Mouse (Mus musculus): ENCODE results near the gene Flnc.

GRCm38 (mm10) chr6:29436461-29436934 lies 3.4 kb downstream of the Flnc start:
- no peak for TF ChIP-seq CTCF (IDR thresholded peaks at IDR 0.05; ENCODE audit: insufficient read depth, low read length)
- no peak for TF ChIP-seq POLR2A (IDR thresholded peaks at IDR 0.05; ENCODE audit: borderline replicate concordance, extremely low read depth, low read depth, low read length)
